Mouse (Mus musculus): ENCODE results near the gene Psap. TPM values are rescaled to one million over a fixed set of nuclear protein-coding genes. Genes with fewer than 3 reads are reported as not detected.

Psap gene
- total and polyA plus RNA-seq, 3 experiments, result 35.8 to 103 (median 74.8) TPM

DNA sequence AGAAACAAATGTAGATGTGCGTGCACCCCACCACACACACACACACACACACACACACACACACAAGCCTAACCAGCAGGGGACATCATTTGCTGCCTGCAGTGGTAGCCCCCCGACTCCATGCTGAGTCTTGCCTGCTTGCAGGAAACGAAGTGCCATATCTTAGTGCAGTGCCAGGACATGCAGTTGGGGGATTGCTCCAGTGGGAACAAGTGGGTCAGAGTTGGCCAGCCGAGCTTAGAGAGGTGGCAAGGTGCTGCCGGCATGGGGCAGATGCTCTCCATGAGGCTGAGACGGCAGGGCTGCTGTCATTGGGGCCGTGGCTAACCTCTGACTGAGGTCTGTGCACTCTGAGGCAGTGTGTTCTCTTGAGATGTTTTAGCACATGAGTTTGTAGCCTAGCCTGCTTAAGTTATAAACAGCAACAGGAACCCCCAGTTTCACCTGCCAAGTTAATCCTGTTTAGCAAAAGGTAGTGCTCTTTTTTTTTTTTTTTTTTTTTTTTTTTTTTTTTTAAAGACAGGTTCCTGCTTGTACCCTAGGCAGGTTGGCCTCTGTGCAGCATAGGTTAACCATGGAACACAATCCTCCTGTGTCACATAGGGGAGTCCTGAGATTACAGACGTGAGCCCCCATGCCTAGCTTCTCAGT, 2.0 kb downstream of the Psap start:
- ATAC-seq (ENCODE audit: extremely low read depth, insufficient number of reproducible peaks, low FRiP score, poor library complexity, severe bottlenecking) (no peak), DNase-seq (ENCODE audit: low spot score) (no peak)
- peaks cover 45% of the 10 kb centered on the region for H3K4me1 ChIP-seq (ENCODE audit: insufficient read depth, low read depth, low read length)
- no peaks in the 10 kb centered on the region for H3K27me3 ChIP-seq (ENCODE audit: insufficient read depth, low read length)
- TF ChIP-seq CTCF (IDR thresholded peaks at IDR 0.05; ENCODE audit: low read depth, low read length) (no peak), GATA1 (IDR thresholded peaks at IDR 0.05; ENCODE audit: borderline replicate concordance, low read length) (no peak), GATA2 (IDR thresholded peaks at IDR 0.05; ENCODE audit: borderline replicate concordance, low read depth, low read length) (no peak)
- H3K4me3 ChIP-seq (ENCODE audit: low read depth, low read length), result peak overlapping the region; percentile 54; the same call in 1 of the 2 replicates
- no peaks in the 10 kb centered on the region for H3K9me3 ChIP-seq (replicated peaks)
- H3K36me3 ChIP-seq (replicated peaks), result peaks cover 33% of the 10 kb centered on the region

DNA sequence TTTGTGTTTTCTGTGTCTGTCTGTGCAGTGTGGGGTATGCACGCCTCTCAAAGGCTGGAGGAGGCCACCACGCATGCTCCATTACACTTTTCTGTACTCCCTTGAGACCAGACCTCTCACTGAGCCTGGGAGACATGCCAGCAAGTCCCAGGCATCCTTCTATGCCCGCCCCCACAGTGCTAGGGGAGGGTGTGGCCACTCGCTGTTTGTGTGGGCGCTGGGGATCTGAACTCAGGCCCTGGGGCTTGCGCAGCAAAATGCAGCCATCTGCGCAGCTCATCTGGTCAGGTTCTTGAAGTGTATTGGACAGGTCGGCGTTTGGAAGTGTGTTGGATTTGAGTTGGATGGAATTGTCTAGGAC, 2.5 kb downstream of the Psap start:
- Histone ChIP-seq H3K27me3 (ENCODE audit: insufficient read depth, low read length) (no peaks in the 10 kb centered on the region), H3K9me3 (replicated peaks) (no peaks in the 10 kb centered on the region), H3K4me1 (ENCODE audit: insufficient read depth, low read depth, low read length) (peaks cover 50% of the 10 kb centered on the region), H3K4me3 (ENCODE audit: low read depth, low read length) (no peak overlapping the region; the same call in 1 of the 2 replicates), H3K36me3 (replicated peaks) (peaks cover 36% of the 10 kb centered on the region)
- no peak for DNase-seq (ENCODE audit: low spot score)
- no peak for ATAC-seq (ENCODE audit: extremely low read depth, insufficient number of reproducible peaks, low FRiP score, poor library complexity, severe bottlenecking)
- TF ChIP-seq GATA2 (IDR thresholded peaks at IDR 0.05; ENCODE audit: borderline replicate concordance, low read depth, low read length) (no peak), TAL1 (conservative IDR thresholded peaks at IDR 0.05; ENCODE audit: low read depth, low read length) (no peak), POLR2AphosphoS5 (IDR thresholded peaks at IDR 0.05; ENCODE audit: insufficient replicate concordance, low read depth, low read length) (no peak), CTCF (IDR thresholded peaks at IDR 0.05; ENCODE audit: low read depth, low read length) (no peak), GATA1 (IDR thresholded peaks at IDR 0.05; ENCODE audit: borderline replicate concordance, low read length) (no peak)

GRCm38 (mm10) chr10:60280353-60280752, 2.9 kb downstream of the Psap start:
- Histone ChIP-seq H3K4me1 (ENCODE audit: insufficient read depth, low read depth, low read length) (peaks cover 54% of the 10 kb centered on the region), H3K27me3 (ENCODE audit: insufficient read depth, low read length) (no peaks in the 10 kb centered on the region), H3K9me3 (replicated peaks) (no peaks in the 10 kb centered on the region), H3K4me3 (ENCODE audit: low read depth, low read length) (no peak overlapping the region), H3K36me3 (replicated peaks) (peaks cover 41% of the 10 kb centered on the region)
- DNase-seq (ENCODE audit: low spot score) (no peak), ATAC-seq (ENCODE audit: extremely low read depth, insufficient number of reproducible peaks, low FRiP score, poor library complexity, severe bottlenecking) (no peak)
- TF ChIP-seq CTCF (IDR thresholded peaks at IDR 0.05; ENCODE audit: low read depth, low read length) (no peak), GATA1 (IDR thresholded peaks at IDR 0.05; ENCODE audit: borderline replicate concordance, low read length) (no peak), GATA2 (IDR thresholded peaks at IDR 0.05; ENCODE audit: borderline replicate concordance, low read depth, low read length) (no peak)

GRCm38 (mm10) chr10:60281571-60282050, 4.2 kb downstream of the Psap start:
- ATAC-seq (ENCODE audit: extremely low read depth, insufficient number of reproducible peaks, low FRiP score, poor library complexity, severe bottlenecking) (no peak), DNase-seq (ENCODE audit: low spot score) (no peak)
- no peak overlapping the region for H3K4me3 ChIP-seq (ENCODE audit: low read depth, low read length)
- H3K36me3 ChIP-seq (replicated peaks), result peaks cover 53% of the 10 kb centered on the region
- H3K9me3 ChIP-seq (replicated peaks), result no peaks in the 10 kb centered on the region
- no peak for TF ChIP-seq POLR2AphosphoS5 (IDR thresholded peaks at IDR 0.05; ENCODE audit: insufficient replicate concordance, low read depth, low read length)
- TF ChIP-seq GATA1 (IDR thresholded peaks at IDR 0.05; ENCODE audit: borderline replicate concordance, low read length), result no peak
- no peak for TF ChIP-seq TAL1 (conservative IDR thresholded peaks at IDR 0.05; ENCODE audit: low read depth, low read length)
- TF ChIP-seq GATA2 (IDR thresholded peaks at IDR 0.05; ENCODE audit: borderline replicate concordance, low read depth, low read length), result no peak
- TF ChIP-seq CTCF (IDR thresholded peaks at IDR 0.05; ENCODE audit: low read depth, low read length), result no peak
- peaks cover 62% of the 10 kb centered on the region for H3K4me1 ChIP-seq (ENCODE audit: insufficient read depth, low read depth, low read length)
- H3K27me3 ChIP-seq (ENCODE audit: insufficient read depth, low read length), result no peaks in the 10 kb centered on the region

GRCm38 (mm10) chr10:60282116-60283014, 4.9 kb downstream of the Psap start:
- Histone ChIP-seq H3K4me3 (ENCODE audit: low read depth, low read length) (no peak overlapping the region), H3K27me3 (ENCODE audit: insufficient read depth, low read length) (no peaks in the 10 kb centered on the region), H3K4me1 (ENCODE audit: insufficient read depth, low read depth, low read length) (peaks cover 67% of the 10 kb centered on the region), H3K9me3 (replicated peaks) (no peaks in the 10 kb centered on the region), H3K36me3 (replicated peaks) (peaks cover 58% of the 10 kb centered on the region)
- no peak for TF ChIP-seq GATA1 (IDR thresholded peaks at IDR 0.05; ENCODE audit: borderline replicate concordance, low read length)
- no peak for TF ChIP-seq TAL1 (conservative IDR thresholded peaks at IDR 0.05; ENCODE audit: low read depth, low read length)
- no peak for TF ChIP-seq POLR2AphosphoS5 (IDR thresholded peaks at IDR 0.05; ENCODE audit: insufficient replicate concordance, low read depth, low read length)
- no peak for TF ChIP-seq GATA2 (IDR thresholded peaks at IDR 0.05; ENCODE audit: borderline replicate concordance, low read depth, low read length)
- TF ChIP-seq CTCF (IDR thresholded peaks at IDR 0.05; ENCODE audit: low read depth, low read length), result no peak
- DNase-seq (ENCODE audit: low spot score) (no peak), ATAC-seq (ENCODE audit: extremely low read depth, insufficient number of reproducible peaks, low FRiP score, poor library complexity, severe bottlenecking) (no peak)

DNA sequence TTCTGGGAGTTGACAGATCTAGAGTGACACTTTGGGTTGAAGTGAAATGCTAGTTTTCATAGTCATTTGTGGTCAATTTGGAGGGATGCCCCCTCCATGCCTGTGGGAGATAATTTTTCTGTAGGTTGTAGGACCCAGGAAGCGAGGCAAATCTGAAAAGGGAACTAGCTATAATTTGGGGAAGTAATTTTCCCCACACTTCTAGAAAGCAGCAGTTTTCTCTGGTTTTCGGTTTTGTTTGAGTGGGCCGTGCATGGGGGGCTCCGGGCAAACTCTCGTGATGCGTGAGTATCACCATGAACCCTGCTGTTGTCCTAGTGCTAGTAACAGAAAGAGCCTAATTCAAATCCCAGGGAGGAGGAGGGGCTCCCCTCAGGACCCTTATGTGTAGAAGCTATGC, 6.8 kb downstream of the Psap start:
- TF ChIP-seq TAL1 (conservative IDR thresholded peaks at IDR 0.05; ENCODE audit: low read depth, low read length) (no peak), GATA2 (IDR thresholded peaks at IDR 0.05; ENCODE audit: borderline replicate concordance, low read depth, low read length) (no peak), GATA1 (IDR thresholded peaks at IDR 0.05; ENCODE audit: borderline replicate concordance, low read length) (no peak), POLR2AphosphoS5 (IDR thresholded peaks at IDR 0.05; ENCODE audit: insufficient replicate concordance, low read depth, low read length) (no peak), CTCF (IDR thresholded peaks at IDR 0.05; ENCODE audit: low read depth, low read length) (no peak)
- peaks cover 71% of the 10 kb centered on the region for H3K4me1 ChIP-seq (ENCODE audit: insufficient read depth, low read depth, low read length)
- DNase-seq (ENCODE audit: low spot score) (peak; percentile 22), ATAC-seq (ENCODE audit: extremely low read depth, insufficient number of reproducible peaks, low FRiP score, poor library complexity, severe bottlenecking) (peak; percentile 43; the same call in 1 of the 2 replicates)
- H3K36me3 ChIP-seq (replicated peaks), result peaks cover 56% of the 10 kb centered on the region
- no peaks in the 10 kb centered on the region for H3K27me3 ChIP-seq (ENCODE audit: insufficient read depth, low read length)
- H3K9me3 ChIP-seq (replicated peaks), result no peaks in the 10 kb centered on the region
- peak overlapping the region; percentile 52; the same call in 1 of the 2 replicates for H3K4me3 ChIP-seq (ENCODE audit: low read depth, low read length)
